Mouse (Mus musculus) sigmoid colon, adult 10 weeks (tissue): Measurements from ENCODE around the gene Slc7a12. TPM values are rescaled to one million over a fixed set of nuclear protein-coding genes. Genes with fewer than 3 reads are reported as not detected.

Source experiments
- polyA plus RNA-seq: library from polyadenylated mRNA; stranded (reverse); fragments of 350-450 nt; fragmentation: Illumina TruSeq; extraction: RNeasy Lipid Tissue Mini Kit (QIAGEN cat#74804); gene quantifications from one replicate; pipeline ENCODE4 v1.2.3, GENCODE M21; 2014; ENCODE audit warnings: low read depth, low replicate concordance

Slc7a12 gene
- not detected for polyA plus RNA-seq

DNA sequence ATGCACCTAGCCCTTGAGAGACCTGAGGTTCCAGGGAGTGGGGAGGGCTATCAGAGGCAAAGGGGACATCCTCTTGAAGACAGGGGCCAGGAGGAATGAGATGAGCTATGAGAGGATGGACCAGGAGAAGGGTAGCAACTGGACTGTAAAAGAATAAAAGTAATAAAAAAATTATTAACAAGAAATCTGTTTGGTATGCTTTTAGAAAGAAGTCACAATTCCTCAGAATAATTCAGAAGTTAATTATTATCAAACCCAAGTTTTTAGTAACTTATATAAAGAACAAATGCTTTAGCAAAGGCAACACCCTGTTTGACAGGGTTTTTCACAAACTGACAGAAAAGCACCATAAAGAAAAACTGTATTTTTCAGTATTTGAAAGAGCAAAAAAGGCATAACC lies at the start of gene Slc7a12:
Gene Slc7a12, plus strand, starts transcription at position 301 of the 400 bp plus-strand sequence.

Other genes with a start within 250 kb of the Slc7a12 start
- gene 1810022K09Rik, start 130.6 kb downstream of the Slc7a12 start, polyA plus RNA-seq, result 802 TPM
- gene Car13, start 161.0 kb downstream of the Slc7a12 start, polyA plus RNA-seq, result 70.4 TPM